In the genomic region with DNA sequence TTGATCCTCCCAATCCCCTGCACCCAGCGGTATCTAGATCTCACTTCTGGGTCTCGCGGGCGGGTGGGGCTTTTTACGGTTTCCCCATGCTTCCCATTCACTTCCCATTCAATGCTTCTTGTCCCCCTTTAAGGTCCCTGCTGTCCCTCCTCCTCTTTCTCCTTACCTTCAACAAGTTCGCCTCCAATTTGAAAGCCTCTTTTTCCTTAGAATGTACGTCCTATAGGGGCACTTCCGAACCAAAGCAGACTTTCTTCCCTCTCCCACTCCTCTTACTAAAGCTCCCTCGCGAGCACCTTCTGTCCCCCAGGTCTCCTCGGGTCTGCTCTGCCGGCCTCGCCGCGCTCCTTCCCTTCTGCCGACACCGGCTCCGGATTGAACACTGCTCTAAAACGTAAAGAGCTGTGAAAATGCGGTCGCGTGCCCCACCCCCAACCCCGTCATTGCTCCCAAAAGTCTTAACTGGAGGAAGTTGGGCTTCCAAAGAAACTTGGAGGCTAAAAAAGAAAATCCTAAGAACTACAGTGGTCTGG, we compare ENCODE assay signal across 8 mouse cellular contexts. TPM values are rescaled to one million over a fixed set of nuclear protein-coding genes. Genes with fewer than 3 reads are reported as not detected.
DNase-seq lines count a peak whose midpoint lies in the region; ATAC-seq and TF ChIP-seq lines count a peak whose summit lies in the region.

Gata3 (minus strand) TSS at position 384 of the 533 bp plus-strand sequence.

- no peak for ATAC-seq in heart, embryonic 15.5 days (replicated peaks; ENCODE audit: insufficient number of reproducible peaks, insufficient read depth, low FRiP score, low read depth)
- ATAC-seq in hindbrain, embryonic 11.5 days (ENCODE audit: low FRiP score) = no peak
- no peak for ATAC-seq in midbrain, embryonic 11.5 days (ENCODE audit: low FRiP score)
- ATAC-seq in granulocyte monocyte progenitor cell, adult 5-6 weeks (replicated peaks; ENCODE audit: poor library complexity, severe bottlenecking) = no peak

- no peak for TF ChIP-seq CTCF in MEL (IDR thresholded peaks at IDR 0.05 in 2 of 3, conservative IDR thresholded peaks at IDR 0.05 in 1 of 3; ENCODE audit: control insufficient read depth in 1 of 3, insufficient read depth in 1 of 3, low read depth in 2 of 3, low read length in 3 of 3, poor library complexity in 1 of 3, severe bottlenecking in 1 of 3)

- intact Hi-C loops in heart, postnatal 10 days (cut with DNase I) = loop anchor here (2.0 kb wide), 1 partner anchor 121 kb away; no protein-coding TSS in a partner anchor

- 1% methylated on average over 23 of the region's 23 CpGs for WGBS in heart, embryonic 15.5 days
- 1% methylated on average over 23 of the region's 23 CpGs for WGBS in hindbrain, embryonic 11.5 days
- under 1% methylated on average over 23 of the region's 23 CpGs for WGBS in midbrain, embryonic 11.5 days

- H3K27ac ChIP-seq in heart, embryonic 15.5 days = no peak within 1 kb of the TSS
- peak within 1 kb of the TSS; percentile 65 for H3K27ac ChIP-seq in MEL (ENCODE audit: control insufficient read depth, low read depth, low read length)
- no peak within 1 kb of the TSS for H3K27ac ChIP-seq in hindbrain, embryonic 11.5 days (ENCODE audit: low read depth, low read length)
- H3K27ac ChIP-seq in midbrain, embryonic 11.5 days (ENCODE audit: low read depth, low read length) = no peak within 1 kb of the TSS

- H3K27me3 ChIP-seq in heart, embryonic 15.5 days = peaks cover 93% of the 10 kb centered on the region
- no peaks in the 10 kb centered on the region for H3K27me3 ChIP-seq in MEL (ENCODE audit: control insufficient read depth in 1 of 2, insufficient read depth in 2 of 2, low read length in 2 of 2)
- peaks cover 83% of the 10 kb centered on the region for H3K27me3 ChIP-seq in hindbrain, embryonic 11.5 days (ENCODE audit: control insufficient read depth, insufficient read depth, low read length)
- peaks cover 89% of the 10 kb centered on the region for H3K27me3 ChIP-seq in midbrain, embryonic 11.5 days (ENCODE audit: control insufficient read depth, insufficient read depth, low read length)

- no peaks in the 10 kb centered on the region for H3K79me2 ChIP-seq in MEL (ENCODE audit: control insufficient read depth, insufficient read depth, low read length, poor library complexity)

- H3K4me2 ChIP-seq in heart, embryonic 15.5 days = peak within 1 kb of the TSS; percentile 68
- H3K4me2 ChIP-seq in hindbrain, embryonic 11.5 days (replicated peaks; ENCODE audit: low read depth, low read length) = no peak within 1 kb of the TSS; the same call in 1 of the 2 replicates
- H3K4me2 ChIP-seq in midbrain, embryonic 11.5 days = peak within 1 kb of the TSS; percentile 32

- H3K9ac ChIP-seq in heart, embryonic 15.5 days = no peak within 1 kb of the TSS
- peak within 1 kb of the TSS; percentile 76 for H3K9ac ChIP-seq in MEL (ENCODE audit: control insufficient read depth, low read depth, low read length, poor library complexity, severe bottlenecking)
- H3K9ac ChIP-seq in hindbrain, embryonic 11.5 days (ENCODE audit: low read depth, low read length) = no peak within 1 kb of the TSS
- no peak within 1 kb of the TSS for H3K9ac ChIP-seq in midbrain, embryonic 11.5 days (ENCODE audit: low read length)

- H3K9me3 ChIP-seq in heart, embryonic 15.5 days (replicated peaks) = no peaks in the 10 kb centered on the region
- no peaks in the 10 kb centered on the region for H3K9me3 ChIP-seq in MEL (replicated peaks; ENCODE audit: insufficient read depth, low read length)
- H3K9me3 ChIP-seq in hindbrain, embryonic 11.5 days (ENCODE audit: control insufficient read depth, low read length) = no peaks in the 10 kb centered on the region
- H3K9me3 ChIP-seq in midbrain, embryonic 11.5 days (ENCODE audit: control insufficient read depth, low read length) = no peaks in the 10 kb centered on the region

- no peak for TF ChIP-seq RAD21 in MEL (IDR thresholded peaks at IDR 0.05; ENCODE audit: low read depth, low read length)

- H3K36me3 ChIP-seq in heart, embryonic 15.5 days = no peaks in the 10 kb centered on the region
- H3K36me3 ChIP-seq in MEL (ENCODE audit: control insufficient read depth in 1 of 2, insufficient read depth in 2 of 2, low read length in 2 of 2) = peaks cover 0 to 4% of the 10 kb centered on the region in 2 experiments; a peak in 2 of 4 replicates
- no peaks in the 10 kb centered on the region for H3K36me3 ChIP-seq in hindbrain, embryonic 11.5 days (ENCODE audit: control insufficient read depth, insufficient read depth, low read length)
- H3K36me3 ChIP-seq in midbrain, embryonic 11.5 days (ENCODE audit: control insufficient read depth, insufficient read depth, low read length) = no peaks in the 10 kb centered on the region

- no peak for DNase-seq in heart, postnatal 10 days
- DNase-seq in MEL (ENCODE audit: low read depth, low spot score) = peak; percentile 67
- peak; percentile 44 for DNase-seq in hindbrain, embryonic 11.5 days (ENCODE audit: low spot score)
- no peak for DNase-seq in midbrain, embryonic 11.5 days (ENCODE audit: low spot score, missing footprints)
- DNase-seq in natural killer cell, adult 2 months (ENCODE audit: low spot score in 2 of 2) = no peak
- DNase-seq in adipocyte (ENCODE audit: low spot score) = no peak

- peak within 1 kb of the TSS; percentile 38 for H3K4me3 ChIP-seq in heart, embryonic 15.5 days
- peak within 1 kb of the TSS; percentile 93 to 95 for H3K4me3 ChIP-seq in MEL (ENCODE audit: control insufficient read depth in 1 of 2, insufficient read depth in 1 of 2, low read depth in 2 of 2, low read length in 2 of 2)
- H3K4me3 ChIP-seq in hindbrain, embryonic 11.5 days (ENCODE audit: low read depth, low read length) = peak within 1 kb of the TSS; percentile 13
- peak within 1 kb of the TSS; percentile 13 for H3K4me3 ChIP-seq in midbrain, embryonic 11.5 days (ENCODE audit: low read depth, low read length)

- TF ChIP-seq EP300 in MEL (IDR thresholded peaks at IDR 0.05; ENCODE audit: low read depth in 1 of 2, low read length in 2 of 2) = 0 out of 4 replicates have a peak, but pooled peaks of 1 of the 2 experiments have one; percentile 13

- peaks cover 12% of the 10 kb centered on the region for H3K4me1 ChIP-seq in heart, embryonic 15.5 days (replicated peaks)
- peaks cover 2 to 5% of the 10 kb centered on the region in 2 experiments for H3K4me1 ChIP-seq in MEL (ENCODE audit: control insufficient read depth in 1 of 2, insufficient read depth in 2 of 2, low read length in 2 of 2)
- 0 out of 2 replicates have a peak, but pooled peaks cover 2% of the 10 kb centered on the region for H3K4me1 ChIP-seq in hindbrain, embryonic 11.5 days (replicated peaks; ENCODE audit: control insufficient read depth, insufficient read depth, low read length)
- peaks cover 4% of the 10 kb centered on the region; the same call in 1 of the 2 replicates for H3K4me1 ChIP-seq in midbrain, embryonic 11.5 days (ENCODE audit: control insufficient read depth, insufficient read depth, low read length)

- TF ChIP-seq POLR2A in MEL (IDR thresholded peaks at IDR 0.05; ENCODE audit: control insufficient read depth in 1 of 2, insufficient read depth in 1 of 2, low read depth in 1 of 2, low read length in 2 of 2, poor library complexity in 1 of 2) = peak; percentile 0 to 33; a peak in 2 of 4 replicates

TF ChIP-seq in MEL, 35 proteins besides CTCF, POLR2A, EP300 and RAD21 (continues in another document):
- no peak for TF ChIP-seq ELF1 (IDR thresholded peaks at IDR 0.05; ENCODE audit: low read depth, low read length)
- no peak for TF ChIP-seq E2F4 (IDR thresholded peaks at IDR 0.05; ENCODE audit: borderline replicate concordance, low read depth, low read length)
- TF ChIP-seq CHD2 (IDR thresholded peaks at IDR 0.05; ENCODE audit: low read length) = no peak
- no peak for TF ChIP-seq GABPA (IDR thresholded peaks at IDR 0.05; ENCODE audit: low read depth, low read length)
- no peak for TF ChIP-seq HCFC1 (IDR thresholded peaks at IDR 0.05; ENCODE audit: low read depth, low read length)
- peak; percentile 73 for TF ChIP-seq NELFE (IDR thresholded peaks at IDR 0.05; ENCODE audit: low read depth, low read length)
- TF ChIP-seq MAFK (IDR thresholded peaks at IDR 0.05; ENCODE audit: borderline replicate concordance, low read depth, low read length) = no peak
- peak; percentile 63; the same call in 1 of the 2 replicates for TF ChIP-seq MAZ (IDR thresholded peaks at IDR 0.05; ENCODE audit: low read depth, low read length)
- no peak for TF ChIP-seq ETS1 (IDR thresholded peaks at IDR 0.05; ENCODE audit: low read depth, low read length)
- peak; percentile 63; the same call in 1 of the 2 replicates for TF ChIP-seq CHD1 (IDR thresholded peaks at IDR 0.05; ENCODE audit: low read depth, low read length)
- no peak for TF ChIP-seq POLR2AphosphoS5 (IDR thresholded peaks at IDR 0.05; ENCODE audit: borderline replicate concordance, low read depth, low read length)
- peak; percentile 49; the same call in 1 of the 2 replicates for TF ChIP-seq MYC (IDR thresholded peaks at IDR 0.05; ENCODE audit: low read depth, low read length)
- no peak for TF ChIP-seq TAL1 (IDR thresholded peaks at IDR 0.05; ENCODE audit: low read length)
- no peak for TF ChIP-seq MAX (IDR thresholded peaks at IDR 0.05; ENCODE audit: low read length)
- no peak for TF ChIP-seq ZNF384 (IDR thresholded peaks at IDR 0.05; ENCODE audit: low read depth, low read length)
- no peak for TF ChIP-seq USF1 (IDR thresholded peaks at IDR 0.05; ENCODE audit: low read depth, low read length)
- 0 out of 2 replicates have a peak, but pooled peaks have one; percentile 7 for TF ChIP-seq RCOR1 (IDR thresholded peaks at IDR 0.05; ENCODE audit: low read depth, low read length)
- peak; percentile 78; the same call in 1 of the 2 replicates for TF ChIP-seq TBP (IDR thresholded peaks at IDR 0.05; ENCODE audit: low read depth, low read length)
- TF ChIP-seq SIN3A (IDR thresholded peaks at IDR 0.05; ENCODE audit: low read length) = no peak; the same call in 1 of the 2 replicates
- no peak for TF ChIP-seq NRF1 (IDR thresholded peaks at IDR 0.05; ENCODE audit: insufficient read depth, low read depth, low read length, poor library complexity, severe bottlenecking)
- TF ChIP-seq SMC3 (IDR thresholded peaks at IDR 0.05; ENCODE audit: low read depth, low read length) = no peak

RNA-seq across cellular contexts. Expression of gene Gata3, which starts in this region (rescaled TPM):
- 2.7 and 9.4 TPM in 2 replicates for polyA plus RNA-seq in heart, embryonic 15.5 days (2015; fragmentation: Nextera tagmentation; extraction: Ambion mirVana)
- total RNA-seq in heart, postnatal 10 days (2021) = under 1 TPM; 0.86 to 0.92 TPM
- 0.12 and 0.46 TPM in 2 replicates for total RNA-seq in MEL (2012; rRNA removed)
- 1 to 10 TPM in 1 of 2 experiments, not detected in 1; 2.0 TPM for polyA plus RNA-seq in MEL (2012; ENCODE audit: insufficient read depth in 1 of 2, insufficient read length in 2 of 2, low read depth in 1 of 2, low replicate concordance in 2 of 2, missing spikeins in 1 of 2)
- polyA plus RNA-seq in hindbrain, embryonic 11.5 days (2014; fragmentation: Nextera tagmentation; extraction: Ambion mirVana) = 18.6 and 22.9 TPM in 2 replicates
- polyA plus RNA-seq in midbrain, embryonic 11.5 days (2014; fragmentation: Nextera tagmentation; extraction: Ambion mirVana) = 34.1 and 34.8 TPM in 2 replicates
- 17.0 TPM in 1 of 2 replicates, not detected in the other for total RNA-seq in granulocyte monocyte progenitor cell, adult 5-6 weeks (2014; fragmentation: Nextera tagmentation)
- total RNA-seq in granulocyte monocyte progenitor cell, adult 5-6 weeks (2017) = not detected in 2 replicates

Comparison
In these comparisons a context has a peak if more than half of its experiments do, and no peak if none do; other contexts are left out.
1. H3K4me3 ChIP-seq: peak in every context shown above with its lines; median percentile 94 in MEL; 38 in heart, embryonic 15.5 days; 13 in hindbrain, embryonic 11.5 days; 13 in midbrain, embryonic 11.5 days.
2. DNase-seq: peak in MEL (single experiment) and hindbrain, embryonic 11.5 days (single experiment); none in heart, postnatal 10 days (0 of 2), midbrain, embryonic 11.5 days (single experiment), natural killer cell, adult 2 months (0 of 2) and adipocyte (single experiment).